Mouse (Mus musculus) monocyte, adult 2 months (primary cell): Measurements from ENCODE around the gene Kdm3a.
A peak's percentile ranks its signal among the peaks of the same experiment; 100 is the strongest.

Source experiments
- DNase-seq, 2 experiments: peaks; one replicate each; pipeline ENCODE4 v3.0.0; 2022; ENCODE audit warnings: low spot score in 2 of 2, low read depth in 1 of 2

Gene Kdm3a

GRCm38 (mm10) chr6:71579478-71579877, 53.3 kb downstream of the Kdm3a start:
- no peak for DNase-seq

- DNase-seq, result no peak
Observed at GRCm38 (mm10) chr6:71575359-71575758, 57.4 kb downstream of the Kdm3a start.

GRCm38 (mm10) chr6:71569025-71569424, 63.8 kb downstream of the Kdm3a start:
- DNase-seq, result no peak

GRCm38 (mm10) chr6:71568616-71569015, 64.2 kb downstream of the Kdm3a start:
- no peak for DNase-seq

- DNase-seq, result no peak
Observed at GRCm38 (mm10) chr6:71556826-71557225, 76.0 kb downstream of the Kdm3a start.

- DNase-seq, result no peak
Observed at GRCm38 (mm10) chr6:71555507-71555951, 77.3 kb downstream of the Kdm3a start.

GRCm38 (mm10) chr6:71543686-71544499, 88.9 kb downstream of the Kdm3a start, which contains the start of gene Chmp3:
Gene Chmp3, plus strand, starts transcription at chr6:71543797.
- peak; percentile 92 to 96 for DNase-seq
